In genomic region chr2:27411688-27412174, GRCm38 (mm10) we compare ENCODE assay signal across 8 mouse cellular contexts. TPM values are rescaled to one million over a fixed set of nuclear protein-coding genes. Genes with fewer than 3 reads are reported as not detected.
DNase-seq lines count a peak whose midpoint lies in the region; ATAC-seq lines count a peak whose summit lies in the region.

No protein-coding gene starts in this region.

- DNase-seq in 416B (ENCODE audit: low read depth) = peak; percentile 33
- DNase-seq in midbrain, embryonic 14.5 days = peak; percentile 50
- DNase-seq in left cerebral cortex, adult 11 months (ENCODE audit: low spot score) = no peak
- no peak for DNase-seq in gastrocnemius, adult 8-10 months (ENCODE audit: low spot score in 2 of 2)
- DNase-seq in testis, postnatal 10 days (ENCODE audit: low spot score) = no peak

- peak overlapping the region; percentile 55 for H3K27ac ChIP-seq in brown adipose tissue, adult 24 weeks (replicated peaks; ENCODE audit: low read depth, low read length)
- peak overlapping the region; percentile 47 for H3K27ac ChIP-seq in limb, embryonic 15.5 days
- peak overlapping the region; percentile 70 for H3K27ac ChIP-seq in midbrain, embryonic 14.5 days (replicated peaks; ENCODE audit: low read depth, low read length)

- H3K9me3 ChIP-seq in limb, embryonic 15.5 days = no peaks in the 10 kb centered on the region
- no peaks in the 10 kb centered on the region for H3K9me3 ChIP-seq in midbrain, embryonic 14.5 days (ENCODE audit: control insufficient read depth, low read length)

- H3K27me3 ChIP-seq in limb, embryonic 15.5 days = no peaks in the 10 kb centered on the region
- no peaks in the 10 kb centered on the region for H3K27me3 ChIP-seq in midbrain, embryonic 14.5 days (ENCODE audit: control insufficient read depth, insufficient read depth, low read length)

- no peak overlapping the region for H3K4me2 ChIP-seq in limb, embryonic 15.5 days
- H3K4me2 ChIP-seq in midbrain, embryonic 14.5 days (ENCODE audit: low read length) = no peak overlapping the region

- peaks cover 27% of the 10 kb centered on the region for H3K4me1 ChIP-seq in brown adipose tissue, adult 24 weeks (ENCODE audit: control insufficient read depth, insufficient read depth, insufficient read length, low read length)
- peaks cover 55% of the 10 kb centered on the region for H3K4me1 ChIP-seq in limb, embryonic 15.5 days
- H3K4me1 ChIP-seq in midbrain, embryonic 14.5 days (ENCODE audit: control insufficient read depth, insufficient read depth, low read length) = peaks cover 55% of the 10 kb centered on the region

- peak; percentile 33 to 46; a peak in 3 of 4 replicates for ATAC-seq in hematopoietic stem cell, adult 5-6 weeks (replicated peaks in 1 of 2; ENCODE audit: insufficient read depth in 1 of 2, low FRiP score in 2 of 2, low TSS enrichment in 1 of 2, low read depth in 1 of 2, poor library complexity in 2 of 2, severe bottlenecking in 2 of 2)
- ATAC-seq in limb, embryonic 15.5 days (ENCODE audit: insufficient number of reproducible peaks, low FRiP score, low TSS enrichment, low read depth) = no peak
- no peak for ATAC-seq in midbrain, embryonic 14.5 days (ENCODE audit: low FRiP score, low TSS enrichment)

- no peaks in the 10 kb centered on the region for H3K36me3 ChIP-seq in limb, embryonic 15.5 days
- H3K36me3 ChIP-seq in midbrain, embryonic 14.5 days (ENCODE audit: control insufficient read depth, insufficient read depth, low read length) = no peaks in the 10 kb centered on the region

- 21% methylated on average over 8 of the region's 8 CpGs for WGBS in limb, embryonic 15.5 days
- 19% methylated on average over 8 of the region's 8 CpGs for WGBS in midbrain, embryonic 14.5 days

- 0 out of 2 replicates have a peak overlapping the region, but pooled peaks have one; percentile 1 for H3K4me3 ChIP-seq in brown adipose tissue, adult 24 weeks (ENCODE audit: insufficient read depth, low read depth, low read length)
- no peak overlapping the region for H3K4me3 ChIP-seq in limb, embryonic 15.5 days
- no peak overlapping the region for H3K4me3 ChIP-seq in midbrain, embryonic 14.5 days (replicated peaks; ENCODE audit: low read depth, low read length)

- no peak overlapping the region for H3K9ac ChIP-seq in limb, embryonic 15.5 days
- H3K9ac ChIP-seq in midbrain, embryonic 14.5 days (replicated peaks; ENCODE audit: low read length) = 0 out of 2 replicates have a peak overlapping the region, but pooled peaks have one; percentile 2

RNA-seq across cellular contexts. Expression of gene Vav2, which starts 15.1 kb away (rescaled TPM):
- polyA plus RNA-seq in brown adipose tissue, adult 24 weeks (2012; ENCODE audit: insufficient read depth, insufficient read length, missing spikeins) = 6.6 and 8.0 TPM in 2 replicates
- total RNA-seq in hematopoietic stem cell, adult 5-6 weeks (2017) = 11.5 and 11.6 TPM in 2 replicates
- polyA plus RNA-seq in limb, embryonic 15.5 days (2015; fragmentation: Nextera tagmentation; extraction: Ambion mirVana) = 4.6 and 5.0 TPM in 2 replicates
- 14.1 and 16.4 TPM in 2 replicates for polyA plus RNA-seq in midbrain, embryonic 14.5 days (2014; fragmentation: Nextera tagmentation; extraction: Ambion mirVana)
- 1 to 10 TPM; 2.0 to 2.2 (median 2.0) TPM for total RNA-seq in gastrocnemius, adult 8-10 months (2022)

RNA-seq across cellular contexts. Expression of gene Brd3os, which starts 30.4 kb away (rescaled TPM):
- polyA plus RNA-seq in brown adipose tissue, adult 24 weeks (2012; ENCODE audit: insufficient read depth, insufficient read length, missing spikeins) = 0.79 TPM in 1 of 2 replicates, not detected in the other
- 0.31 and 2.9 TPM in 2 replicates for total RNA-seq in hematopoietic stem cell, adult 5-6 weeks (2017)
- 11.8 and 12.6 TPM in 2 replicates for polyA plus RNA-seq in limb, embryonic 15.5 days (2015; fragmentation: Nextera tagmentation; extraction: Ambion mirVana)
- polyA plus RNA-seq in midbrain, embryonic 14.5 days (2014; fragmentation: Nextera tagmentation; extraction: Ambion mirVana) = 37.8 and 45.1 TPM in 2 replicates
- total RNA-seq in gastrocnemius, adult 8-10 months (2022) = 1 to 10 TPM in 1 of 4 experiments, under 1 TPM in 3; 0.70 to 1.2 (median 0.82) TPM

Comparison
In these comparisons a context has a peak if more than half of its experiments do, and no peak if none do; other contexts are left out.
1. DNase-seq: peak in 416B (single experiment) and midbrain, embryonic 14.5 days (single experiment); none in left cerebral cortex, adult 11 months (single experiment), gastrocnemius, adult 8-10 months (0 of 2) and testis, postnatal 10 days (single experiment).
2. ATAC-seq: peak in hematopoietic stem cell, adult 5-6 weeks (2 of 2); none in limb, embryonic 15.5 days (single experiment) and midbrain, embryonic 14.5 days (single experiment).
3. Peak in every context shown above with its lines, with median percentiles within 50 percentile points of each other: H3K27ac ChIP-seq.